Mouse (Mus musculus) spleen, postnatal 10 days (tissue): ENCODE results near the gene Foxc1.
A peak's percentile ranks its signal among the peaks of the same experiment; 100 is the strongest.

ENCODE experiments used
- DNase-seq, 2 experiments: peaks; one replicate each; pipeline ENCODE4 v3.0.0; 2021 to 2022; ENCODE audit warnings: low spot score in 2 of 2

Gene Foxc1

GRCm38 (mm10) chr13:31806428-31806832 lies at the start of gene Foxc1:
Gene Foxc1, plus strand, starts transcription at chr13:31806633.
- peak in 1 of 2 experiments; percentile 48 for DNase-seq

- DNase-seq, result no peak
Measured at GRCm38 (mm10) chr13:31760411-31760810, 46.0 kb upstream of the Foxc1 start.

GRCm38 (mm10) chr13:31761057-31761456 lies 45.4 kb upstream of the Foxc1 start:
- no peak for DNase-seq

- no peak for DNase-seq
Measured at GRCm38 (mm10) chr13:31764419-31764818, 42.0 kb upstream of the Foxc1 start.

- no peak for DNase-seq
Measured at GRCm38 (mm10) chr13:31765564-31765963, 40.9 kb upstream of the Foxc1 start.

- DNase-seq, result no peak
Measured at GRCm38 (mm10) chr13:31772882-31773281, 33.6 kb upstream of the Foxc1 start.

GRCm38 (mm10) chr13:31775762-31776161 lies 30.7 kb upstream of the Foxc1 start:
- no peak for DNase-seq

GRCm38 (mm10) chr13:31779281-31779981 lies 27.0 kb upstream of the Foxc1 start:
- DNase-seq, result no peak

- no peak for DNase-seq
Measured at GRCm38 (mm10) chr13:31780299-31780698, 26.1 kb upstream of the Foxc1 start.

GRCm38 (mm10) chr13:31782063-31782462 lies 24.4 kb upstream of the Foxc1 start:
- no peak for DNase-seq

- DNase-seq, result no peak
Measured at GRCm38 (mm10) chr13:31784757-31785156, 21.7 kb upstream of the Foxc1 start.

GRCm38 (mm10) chr13:31792480-31793132 lies 13.8 kb upstream of the Foxc1 start:
- peak in 1 of 2 experiments; percentile 40 for DNase-seq

- no peak for DNase-seq
Measured at GRCm38 (mm10) chr13:31793163-31793562, 13.3 kb upstream of the Foxc1 start.

- no peak for DNase-seq
Measured at GRCm38 (mm10) chr13:31797346-31797745, 9.1 kb upstream of the Foxc1 start.

GRCm38 (mm10) chr13:31798075-31798474 lies 8.4 kb upstream of the Foxc1 start:
- DNase-seq, result no peak

GRCm38 (mm10) chr13:31800581-31801576 lies 5.6 kb upstream of the Foxc1 start:
- peak; percentile 61 to 83 for DNase-seq

- no peak for DNase-seq
Measured at GRCm38 (mm10) chr13:31801703-31802305, 4.6 kb upstream of the Foxc1 start.

GRCm38 (mm10) chr13:31802447-31802846 lies 4.0 kb upstream of the Foxc1 start:
- DNase-seq, result no peak

- DNase-seq, result no peak
Measured at GRCm38 (mm10) chr13:31803166-31804093, 3.0 kb upstream of the Foxc1 start.

- DNase-seq, result no peak
Measured at GRCm38 (mm10) chr13:31804571-31804970, 1.9 kb upstream of the Foxc1 start.
